Mouse (Mus musculus) liver, embryonic 18 days (tissue): Measurements from ENCODE around the gene Foxp1. TPM values are rescaled to one million over a fixed set of nuclear protein-coding genes. Genes with fewer than 3 reads are reported as not detected.

ENCODE experiments used
- polyA plus RNA-seq: library from polyadenylated mRNA; depleted of rRNA; stranded (reverse); fragments of >200 nt; gene quantifications from 2 replicates; pipeline ENCODE4 v1.2.3, GENCODE M21; 2012; rRNA removed

Gene Foxp1
- polyA plus RNA-seq, result 11.9 and 12.2 TPM in 2 replicates

DNA sequence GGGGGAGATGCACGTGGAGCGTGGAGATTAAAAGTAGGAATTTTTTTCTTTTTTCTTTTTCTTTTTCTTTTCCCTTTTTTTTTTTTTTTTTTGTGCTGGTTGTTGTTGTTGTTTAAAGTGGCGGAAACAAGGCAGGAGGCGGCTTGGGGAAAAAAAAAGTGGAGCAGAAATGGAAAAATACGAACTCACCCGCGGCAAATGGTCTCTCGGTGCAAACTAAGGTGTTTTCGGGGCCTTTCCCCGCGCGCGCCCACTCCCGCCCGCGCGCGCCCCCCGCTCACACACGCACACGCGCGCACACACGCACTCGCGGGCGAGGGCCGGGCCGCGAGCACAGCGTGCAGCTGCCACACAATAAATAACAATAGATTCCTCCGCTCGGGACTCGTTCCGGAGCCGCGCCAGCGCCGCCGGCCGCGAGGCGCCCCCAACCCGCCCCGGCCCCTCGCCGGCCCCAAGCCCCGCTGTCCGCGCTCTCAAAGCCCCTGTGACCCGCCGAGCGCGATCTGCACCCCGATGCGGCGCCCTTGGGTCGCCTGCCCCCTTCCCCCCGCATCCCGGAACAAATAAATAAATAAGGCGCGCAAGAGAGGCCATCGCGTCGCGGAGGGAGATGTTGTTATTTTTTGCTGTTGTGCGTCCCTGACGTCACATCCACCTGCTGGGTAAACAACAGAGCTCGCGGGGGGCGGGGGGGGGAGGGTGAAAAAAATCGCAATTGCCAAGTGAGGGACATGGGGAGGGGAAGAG is at the start of gene Foxp1:
Foxp1 (minus strand) TSS at position 363 of the 750 bp plus-strand sequence.

Other genes with a start within 250 kb of the Foxp1 start
- gene Eif4e3, start 144.1 kb upstream of the Foxp1 start, polyA plus RNA-seq, result 3.4 TPM in 2 replicates
- 0.30 and 0.45 TPM in 2 replicates for gene Gm20696, start 144.1 kb upstream of the Foxp1 start, polyA plus RNA-seq
- 0.22 TPM in 2 replicates for gene Gpr27, start 170.0 kb upstream of the Foxp1 start, polyA plus RNA-seq
- 0.07 and 0.10 TPM in 2 replicates for gene Prok2, start 203.7 kb upstream of the Foxp1 start, polyA plus RNA-seq